Mouse (Mus musculus) spleen, adult 2 months (tissue): ENCODE results near the gene Suv39h2.

Source experiments
- CTCF ChIP-seq: fragments of 200-500 bp; IDR thresholded peaks from 2 replicates; pipeline ENCODE4 v1.5.1; 2011; ENCODE audit warnings: mild to moderate bottlenecking, inconsistent platforms; ENCODE audit not compliant: insufficient read depth, insufficient read length, insufficient replicate concordance; ENCODE audit errors: extremely low read depth
- POLR2A ChIP-seq: fragments of 200-500 bp; IDR thresholded peaks from 2 replicates; pipeline ENCODE4 v1.6.1; 2011; ENCODE audit warnings: low read depth, low read length, inconsistent platforms

DNA sequence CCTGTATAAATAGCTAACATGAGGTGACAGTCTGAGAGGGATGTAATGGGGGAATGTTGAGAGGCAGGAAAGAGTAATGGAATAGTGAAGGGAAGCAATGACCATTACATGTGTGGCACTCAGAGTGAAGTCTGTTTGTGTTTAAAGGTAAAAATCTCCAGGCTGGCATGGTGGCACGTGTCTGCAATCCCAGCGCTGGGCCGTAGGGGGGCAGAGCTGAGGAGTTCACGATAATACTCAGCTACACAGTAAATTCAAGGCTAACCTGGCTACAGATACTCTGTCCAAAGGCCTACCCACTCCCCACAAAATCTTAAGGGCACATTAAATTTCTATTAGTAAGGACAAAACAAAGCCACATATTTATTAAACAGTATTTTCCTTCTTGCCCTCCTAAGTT, 18.2 kb downstream of the Suv39h2 start:
- TF ChIP-seq CTCF (no peak), POLR2A (no peak)
